Mouse (Mus musculus): Measurements from ENCODE around the gene Crip1.

Crip1 gene

DNA sequence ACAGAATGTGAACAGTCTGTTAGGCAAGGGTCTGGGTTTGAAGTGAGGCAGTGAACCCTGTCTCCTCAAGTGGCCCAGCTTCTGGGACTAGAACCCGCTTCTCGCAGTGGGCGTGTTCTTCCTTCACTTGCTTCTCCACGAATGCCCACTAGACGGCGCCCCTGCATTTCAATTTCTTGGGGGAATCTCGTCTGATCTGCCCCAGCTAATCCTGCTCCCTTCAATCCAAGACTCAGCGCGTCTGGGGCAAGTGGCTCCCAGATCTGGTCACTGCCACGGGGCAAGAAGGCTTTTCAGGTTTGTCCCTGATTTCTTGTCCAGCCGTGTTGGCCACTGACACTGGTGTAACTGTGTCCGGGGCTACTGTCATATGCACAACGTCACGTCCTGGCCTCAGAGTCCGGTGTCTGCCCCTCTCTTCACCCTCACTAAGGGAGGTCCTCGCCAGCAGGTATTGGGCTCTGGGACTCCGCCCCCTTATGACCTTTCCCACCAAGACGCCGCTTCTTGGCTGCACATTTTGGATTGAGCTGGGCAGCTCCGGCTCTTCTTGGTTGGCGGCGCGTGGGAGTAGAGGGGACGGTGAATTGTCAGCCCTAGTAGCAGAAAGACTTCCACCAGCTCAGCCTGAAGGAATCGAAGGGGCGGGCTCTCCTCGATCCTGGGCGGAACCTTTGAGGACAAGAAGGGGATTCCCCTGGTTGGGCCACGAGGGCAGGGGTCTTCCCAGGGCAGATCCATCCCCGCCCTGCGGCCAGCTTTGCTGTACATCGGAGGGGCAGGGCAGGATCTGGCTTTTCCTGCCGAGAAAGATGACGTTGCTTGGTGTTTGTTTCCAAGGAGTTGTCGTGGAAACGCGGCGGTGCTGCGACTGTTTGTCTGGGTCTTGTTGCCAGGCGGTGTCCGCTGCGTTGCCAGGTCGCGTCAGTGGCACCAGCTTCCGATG is at the start of gene Crip1:
Gene Crip1 (plus strand): TSS at position 205 of the 946 bp plus-strand sequence.
- no peak for DNase-seq (ENCODE audit: low read depth, low spot score)

DNA sequence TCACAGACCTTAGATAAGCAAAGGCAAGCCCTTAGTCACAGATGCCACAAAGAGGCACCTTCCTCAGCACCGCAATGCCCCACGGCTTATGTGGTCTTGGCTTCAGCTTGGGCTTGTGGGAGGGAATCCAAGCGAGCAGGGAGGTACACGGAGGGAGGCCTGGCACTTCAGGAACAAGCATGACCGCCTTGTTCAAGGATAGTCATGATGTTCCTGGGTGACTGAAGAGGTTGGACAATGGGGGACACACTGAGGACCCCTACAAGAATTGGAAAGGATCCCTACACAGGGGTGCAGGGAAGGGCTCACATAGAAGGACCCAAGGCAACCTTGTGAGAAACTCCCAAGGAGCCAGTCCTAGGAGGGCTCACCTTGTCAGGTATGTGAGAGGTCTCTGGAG is 49.1 kb upstream of the Crip1 start:
- no peak for DNase-seq (ENCODE audit: low read depth, low spot score)

GRCm38 (mm10) chr12:113097749-113098281 is 48.3 kb upstream of the Crip1 start, which contains the start of gene Mta1:
TSS of gene Mta1 (plus strand) at chr12:113098278.
- DNase-seq (ENCODE audit: low read depth, low spot score) = no peak

DNA sequence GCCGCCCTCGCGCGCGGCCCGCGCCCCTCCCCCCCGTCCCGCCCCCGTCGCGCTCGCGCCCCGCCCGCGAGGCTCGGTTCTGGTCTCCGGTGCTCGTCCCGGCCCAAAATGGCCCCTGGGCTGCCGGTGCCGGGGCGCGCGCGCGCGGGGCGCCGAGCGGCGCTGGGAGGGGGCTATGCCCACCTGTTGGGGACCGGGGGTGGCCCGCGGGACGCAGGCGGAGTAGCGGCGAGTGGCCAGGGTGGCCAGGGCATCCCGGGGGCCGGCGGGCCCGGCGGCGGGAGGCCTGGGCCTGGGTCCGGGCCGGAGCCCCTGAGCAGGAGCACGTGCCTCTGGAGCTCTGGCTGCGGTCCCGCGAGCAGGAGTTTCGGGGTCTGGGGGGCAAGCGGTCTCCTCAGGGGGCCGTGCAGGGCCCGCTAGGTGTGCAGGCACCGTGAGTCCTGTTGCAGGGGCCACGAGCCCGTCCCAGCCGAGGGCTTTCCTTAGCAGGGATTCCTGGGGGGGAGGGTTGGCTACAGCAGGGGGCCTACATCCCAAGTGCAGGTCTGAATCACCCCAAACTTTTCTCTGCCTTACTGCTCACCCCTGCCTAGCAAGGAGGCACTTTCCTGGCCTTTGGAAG is 47.5 kb upstream of the Crip1 start:
- DNase-seq (ENCODE audit: low read depth, low spot score) = no peak

GRCm38 (mm10) chr12:113099470-113100237 is 46.5 kb upstream of the Crip1 start:
- no peak for DNase-seq (ENCODE audit: low read depth, low spot score)

GRCm38 (mm10) chr12:113100448-113101076 is 45.6 kb upstream of the Crip1 start:
- DNase-seq (ENCODE audit: low read depth, low spot score) = no peak

GRCm38 (mm10) chr12:113101251-113101960 is 44.7 kb upstream of the Crip1 start:
- DNase-seq (ENCODE audit: low read depth, low spot score) = no peak

- no peak for DNase-seq (ENCODE audit: low read depth, low spot score)
Observed at GRCm38 (mm10) chr12:113102461-113102860, 43.7 kb upstream of the Crip1 start.

GRCm38 (mm10) chr12:113103846-113104451 is 42.2 kb upstream of the Crip1 start:
- no peak for DNase-seq (ENCODE audit: low read depth, low spot score)

- DNase-seq (ENCODE audit: low read depth, low spot score) = no peak
Observed at GRCm38 (mm10) chr12:113106386-113106785, 39.7 kb upstream of the Crip1 start.

DNA sequence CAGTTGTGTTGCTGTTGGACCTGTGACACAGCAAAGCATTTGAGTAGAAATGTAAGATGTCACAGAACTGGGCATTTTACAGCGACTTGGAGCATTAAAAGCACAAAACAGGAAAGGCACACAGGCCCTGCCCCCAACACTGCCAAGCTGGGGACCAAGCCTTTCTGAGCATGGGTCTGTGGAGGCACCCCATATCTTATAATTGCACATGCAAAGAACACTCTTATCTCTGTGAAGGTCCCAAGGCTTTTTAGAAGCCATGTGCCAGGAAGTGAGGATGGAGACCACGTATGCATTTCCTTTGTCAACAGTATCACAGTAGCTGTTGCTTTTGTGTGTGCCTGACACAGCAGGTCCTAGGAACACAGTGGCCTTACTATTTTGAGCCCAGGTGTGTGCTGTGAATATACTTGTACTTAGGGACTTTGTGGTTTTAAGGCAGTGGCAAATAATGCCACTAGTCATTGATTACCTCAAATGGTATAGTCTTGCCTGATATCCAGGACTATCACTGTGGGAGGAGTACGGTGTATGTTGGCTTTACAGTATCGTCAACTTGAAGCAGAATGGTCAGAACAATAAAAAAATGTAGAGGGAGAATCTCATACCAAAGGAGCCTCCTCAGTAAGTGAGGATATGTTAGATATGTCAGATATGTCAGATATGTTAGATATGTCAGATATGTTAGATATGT is 38.5 kb upstream of the Crip1 start:
- DNase-seq (ENCODE audit: low read depth, low spot score) = no peak

DNA sequence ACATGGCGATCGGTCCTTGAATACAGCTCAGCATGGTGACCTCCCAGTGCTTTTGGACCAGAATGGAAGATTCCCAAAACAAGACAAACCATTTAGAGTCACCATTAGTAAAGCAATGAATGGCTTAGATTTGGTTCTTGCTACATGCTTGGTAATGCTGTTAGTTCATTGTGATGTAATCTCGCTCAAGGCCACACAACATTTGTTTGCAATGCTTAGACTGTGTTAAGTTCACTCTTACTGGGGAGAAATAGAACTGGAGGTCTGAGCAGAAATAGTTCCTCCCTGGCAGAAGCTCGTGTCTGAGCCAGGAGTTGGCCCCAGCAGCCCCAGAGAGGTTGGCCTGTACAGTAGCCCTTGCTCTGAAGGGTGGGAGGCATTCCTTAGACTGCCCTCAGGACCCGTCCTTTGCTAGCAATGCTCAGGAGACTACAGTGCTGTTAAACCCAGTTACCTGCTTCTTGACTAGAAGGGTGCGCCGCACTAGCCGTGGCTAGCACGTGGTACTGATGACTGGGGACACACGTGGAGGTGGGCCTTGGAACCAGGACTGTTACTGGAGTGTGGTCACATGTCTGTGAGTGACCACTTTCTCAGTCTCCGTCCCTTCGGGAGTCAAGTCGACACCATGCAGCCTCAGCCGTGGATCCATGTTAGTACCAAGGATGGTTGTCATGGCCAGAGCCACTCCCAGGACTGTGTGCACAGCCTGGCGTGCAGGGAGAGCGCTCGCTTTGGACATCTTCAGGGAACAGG is 37.4 kb upstream of the Crip1 start:
- no peak for DNase-seq (ENCODE audit: low read depth, low spot score)

DNA sequence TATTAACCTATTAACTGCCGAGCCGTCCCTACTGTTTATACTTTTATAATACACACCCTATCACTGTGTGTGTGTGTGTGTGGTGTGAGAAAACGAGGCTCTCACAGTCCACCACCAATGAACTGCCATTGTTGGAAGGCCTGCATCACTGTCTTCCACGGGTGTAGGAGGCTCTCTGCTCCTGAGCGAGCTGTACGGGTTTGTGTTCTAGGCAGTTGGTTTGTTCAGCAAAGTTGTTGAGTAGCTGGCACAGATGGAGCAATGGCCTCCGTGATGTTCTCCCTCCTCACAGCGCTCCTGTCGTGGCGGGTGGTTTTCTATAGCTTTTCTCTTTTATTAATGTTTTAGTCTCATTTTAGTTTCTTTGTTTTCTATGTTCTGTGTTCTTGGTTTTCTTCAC is 36.3 kb upstream of the Crip1 start:
- DNase-seq (ENCODE audit: low read depth, low spot score) = no peak

- no peak for DNase-seq (ENCODE audit: low read depth, low spot score)
Observed at GRCm38 (mm10) chr12:113114141-113114540, 32.0 kb upstream of the Crip1 start.

DNA sequence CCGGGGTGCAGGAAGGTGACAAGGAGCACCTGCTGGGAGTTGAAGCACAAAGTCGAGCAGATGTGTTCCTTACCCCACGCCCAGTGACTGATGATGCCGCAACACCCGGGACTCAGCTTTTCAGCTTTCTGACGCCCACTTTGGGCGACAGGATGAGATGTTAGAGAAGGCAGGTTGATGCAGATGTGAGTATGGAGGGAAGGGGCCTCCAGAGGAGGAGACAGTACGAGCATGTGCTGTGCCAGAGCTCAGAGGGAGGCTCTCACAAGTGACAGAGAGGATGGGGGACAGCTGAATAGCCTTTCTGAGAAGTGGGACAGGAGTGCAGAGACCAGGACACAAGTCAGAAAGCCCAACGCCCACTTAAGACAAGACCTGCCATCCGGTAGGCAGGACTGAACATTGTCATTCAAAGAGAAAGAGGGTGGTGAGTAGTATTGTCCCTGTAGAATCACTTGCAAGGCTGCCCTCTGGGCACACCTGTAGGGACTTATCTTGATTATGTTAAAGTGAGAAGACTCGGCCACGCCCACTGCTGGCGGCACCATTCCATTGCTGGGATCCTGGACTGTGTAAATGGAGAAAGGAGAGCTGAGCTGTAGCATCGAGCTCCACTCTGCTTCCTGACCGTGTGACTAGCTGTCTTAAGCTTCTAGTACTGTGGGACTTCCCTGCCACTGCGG is 31.1 kb upstream of the Crip1 start:
- no peak for DNase-seq (ENCODE audit: low read depth, low spot score)

- no peak for DNase-seq (ENCODE audit: low read depth, low spot score)
Observed at GRCm38 (mm10) chr12:113119516-113120410, 26.4 kb upstream of the Crip1 start.

- no peak for DNase-seq (ENCODE audit: low read depth, low spot score)
Observed at GRCm38 (mm10) chr12:113124726-113125125, 21.4 kb upstream of the Crip1 start.

All from WW6 (cell line).